Mouse (Mus musculus) ES-E14 (cell line): ENCODE results near the gene Prx.

Experiments
- CHD2 ChIP-seq: IDR thresholded peaks from 2 replicates; pipeline ENCODE4 v1.6.1; 2014; ENCODE audit warnings: mild to moderate bottlenecking, low read depth, low read length, inconsistent platforms
- HCFC1 ChIP-seq: IDR thresholded peaks from 2 replicates; pipeline ENCODE4 v1.6.1; 2012; ENCODE audit warnings: low read length, inconsistent platforms, borderline replicate concordance; ENCODE audit not compliant: insufficient read depth
- MAFK ChIP-seq: IDR thresholded peaks from 2 replicates; pipeline ENCODE4 v1.6.1; 2014; ENCODE audit warnings: mild to moderate bottlenecking, low read depth, low read length, inconsistent platforms; ENCODE audit not compliant: insufficient read depth
- ZC3H11A ChIP-seq: IDR thresholded peaks from 2 replicates; pipeline ENCODE4 v1.6.1; 2012; ENCODE audit warnings: low read depth, mild to moderate bottlenecking, inconsistent platforms, low read length, borderline replicate concordance
- ZNF384 ChIP-seq: IDR thresholded peaks from 2 replicates; pipeline ENCODE4 v1.6.1; 2012; ENCODE audit warnings: low read depth, low read length, inconsistent platforms

GRCm38 (mm10) chr7:27479750-27480149, 19.4 kb upstream of the Prx start:
- TF ChIP-seq ZC3H11A (no peak), CHD2 (no peak), HCFC1 (no peak), ZNF384 (no peak), MAFK (no peak)
